Mouse (Mus musculus) right cerebral cortex, postnatal 25 days (tissue): ENCODE results near the gene Slco1c1.

ENCODE experiments used
- DNase-seq: peaks from one replicate; pipeline ENCODE4 v3.0.0; 2022

Gene Slco1c1

DNA sequence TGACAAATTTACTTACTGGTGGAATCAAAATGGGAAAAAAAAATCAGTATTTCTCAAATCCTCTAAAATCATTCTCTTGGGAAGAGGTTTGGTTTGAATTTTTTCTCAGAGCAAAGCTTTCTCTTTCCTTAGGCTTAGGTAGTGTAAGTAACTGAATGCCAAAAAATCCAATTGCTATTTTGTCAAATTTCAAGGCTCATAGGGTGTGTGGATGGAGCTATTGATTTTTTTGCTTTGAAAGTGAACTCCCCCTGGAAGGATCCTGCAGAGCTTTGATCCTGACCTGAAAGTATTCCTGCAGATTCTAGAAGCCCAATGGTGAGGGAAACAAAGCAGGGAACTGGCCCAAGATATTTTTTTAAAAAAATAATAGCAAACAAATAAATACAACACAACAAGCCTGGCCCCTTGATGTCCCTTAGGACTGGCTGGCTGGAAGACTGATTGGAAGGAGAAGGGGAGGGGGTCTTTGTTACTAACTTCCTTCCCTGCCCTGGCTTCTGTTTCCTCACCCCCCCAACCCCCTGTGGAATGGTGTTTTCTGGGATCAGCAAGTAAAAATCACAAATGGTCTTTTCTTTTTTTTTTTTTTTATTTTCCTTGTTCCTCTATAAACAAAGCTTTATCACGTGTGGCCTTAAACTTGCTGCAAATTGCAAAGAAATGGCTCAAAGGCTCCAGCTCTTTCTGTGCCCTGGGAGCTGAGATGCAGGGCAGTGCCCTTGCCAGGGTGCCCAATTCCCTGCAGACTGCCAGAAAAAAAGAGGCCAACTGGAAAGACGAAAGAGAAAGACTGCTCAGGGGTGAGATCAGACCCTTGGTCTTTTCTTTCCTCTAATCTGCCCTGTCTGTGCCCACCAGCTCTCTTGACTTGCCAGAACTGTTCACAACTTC is at the start of gene Slco1c1:
TSS of gene Slco1c1 (plus strand) at position 622 of the 894 bp plus-strand sequence.
- DNase-seq, result no peak

DNA sequence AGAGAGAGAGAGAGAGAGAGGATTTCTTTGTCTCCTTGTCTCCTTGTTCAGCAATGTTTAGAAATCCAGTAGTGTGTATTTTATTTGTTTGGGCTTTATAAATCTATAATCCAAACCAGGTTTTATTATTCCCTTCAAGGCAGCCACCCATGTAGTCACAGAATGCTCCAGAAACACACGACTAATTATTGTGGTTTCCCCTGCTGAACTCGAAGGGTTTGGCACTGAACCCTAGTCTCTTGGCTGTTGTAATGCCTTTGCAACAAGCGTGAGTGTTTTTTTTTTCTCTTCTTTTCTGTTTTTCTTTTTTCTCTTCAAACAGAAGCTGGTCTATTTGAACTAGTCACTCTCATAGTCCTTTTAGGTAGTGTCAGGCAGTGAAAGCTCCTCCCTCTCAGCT is 49.5 kb upstream of the Slco1c1 start:
- no peak for DNase-seq

DNA sequence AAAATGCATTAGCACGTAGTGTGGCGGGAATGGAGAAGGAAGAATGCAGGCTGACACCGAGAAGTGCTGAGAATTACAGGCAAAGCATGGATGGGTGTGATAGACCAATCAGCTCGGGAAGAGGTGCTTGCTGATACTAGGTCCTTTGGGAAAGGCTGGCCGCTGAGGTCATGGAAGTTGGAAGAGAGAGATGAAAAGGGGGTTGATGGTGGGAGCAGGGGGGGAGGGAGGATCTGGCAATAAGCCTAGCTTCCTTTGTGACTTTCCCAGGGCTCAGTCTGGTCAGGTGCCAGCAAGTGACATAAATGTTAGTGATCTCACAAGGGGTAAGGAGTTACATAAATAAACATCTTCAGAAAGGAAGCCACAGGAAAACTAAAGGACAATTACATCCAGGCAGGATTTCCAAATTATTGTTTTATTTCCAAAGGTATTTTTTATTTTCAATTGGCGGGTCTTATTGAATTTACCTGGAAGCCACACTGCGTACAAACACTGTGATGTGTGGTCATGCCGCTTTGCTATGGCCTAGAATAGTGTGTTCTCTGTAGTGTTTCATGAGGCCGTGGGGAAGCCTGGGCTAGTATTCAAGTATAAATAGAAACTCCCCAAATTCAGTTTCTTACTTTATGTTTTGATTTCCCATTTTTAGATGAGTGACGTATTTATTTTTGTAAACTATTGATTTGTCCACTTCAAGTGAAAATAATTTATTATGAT is 38.7 kb upstream of the Slco1c1 start:
- no peak for DNase-seq

DNA sequence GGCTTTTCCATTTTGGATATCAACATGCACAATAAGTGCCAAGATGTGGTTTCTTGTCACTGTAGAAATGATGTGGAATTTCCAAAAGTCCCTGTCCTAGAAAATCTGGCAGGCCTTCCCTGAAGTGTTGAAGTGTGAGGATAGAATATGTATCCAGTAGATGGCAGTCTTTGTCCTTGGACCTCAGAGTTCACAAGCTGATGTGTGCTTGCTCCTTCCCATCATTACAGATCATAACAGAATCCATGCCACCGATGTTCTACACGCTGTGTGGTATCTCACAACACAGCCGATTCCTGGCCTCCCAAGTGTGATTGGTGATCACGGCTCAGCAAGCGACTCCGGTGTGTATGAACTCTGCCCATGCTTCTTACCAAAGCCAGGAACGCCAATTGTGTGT is 36.9 kb upstream of the Slco1c1 start:
- DNase-seq, result no peak

DNA sequence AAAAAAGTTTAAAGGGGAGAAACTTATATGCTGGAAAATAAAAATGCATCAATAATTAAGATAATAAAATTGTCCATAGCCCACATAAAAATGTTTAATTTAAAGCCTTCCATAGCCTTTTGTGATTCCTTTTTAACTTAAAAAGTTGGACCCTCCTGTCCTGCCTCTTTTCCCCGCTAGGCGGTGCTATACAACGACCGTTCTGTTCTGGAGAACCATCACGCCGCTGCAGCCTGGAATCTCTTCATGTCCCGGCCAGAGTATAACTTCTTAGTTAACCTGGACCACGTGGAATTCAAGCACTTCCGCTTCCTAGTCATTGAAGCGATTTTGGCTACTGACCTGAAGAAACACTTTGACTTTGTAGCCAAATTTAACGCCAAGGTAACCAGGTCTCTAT is 35.5 kb upstream of the Slco1c1 start:
- DNase-seq, result no peak

DNA sequence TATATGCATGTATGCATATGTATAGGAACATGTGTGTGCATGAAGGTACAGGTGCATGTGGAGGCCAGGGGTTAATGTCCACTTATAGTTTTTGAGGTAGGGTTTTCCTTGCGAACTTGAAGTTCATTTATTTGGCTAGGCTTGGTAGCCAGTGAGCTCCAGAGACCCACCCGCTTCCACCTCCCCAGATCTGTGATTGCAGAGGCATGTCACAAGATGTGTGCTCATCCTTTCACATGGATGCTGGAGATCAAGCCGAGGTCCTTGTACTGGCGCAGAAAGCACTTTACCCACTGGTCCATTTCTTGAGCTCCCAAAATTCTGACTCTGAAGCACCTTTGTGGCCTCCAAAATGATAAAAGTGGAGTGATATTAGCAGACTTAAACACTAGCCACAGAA is 29.3 kb upstream of the Slco1c1 start:
- no peak for DNase-seq

DNA sequence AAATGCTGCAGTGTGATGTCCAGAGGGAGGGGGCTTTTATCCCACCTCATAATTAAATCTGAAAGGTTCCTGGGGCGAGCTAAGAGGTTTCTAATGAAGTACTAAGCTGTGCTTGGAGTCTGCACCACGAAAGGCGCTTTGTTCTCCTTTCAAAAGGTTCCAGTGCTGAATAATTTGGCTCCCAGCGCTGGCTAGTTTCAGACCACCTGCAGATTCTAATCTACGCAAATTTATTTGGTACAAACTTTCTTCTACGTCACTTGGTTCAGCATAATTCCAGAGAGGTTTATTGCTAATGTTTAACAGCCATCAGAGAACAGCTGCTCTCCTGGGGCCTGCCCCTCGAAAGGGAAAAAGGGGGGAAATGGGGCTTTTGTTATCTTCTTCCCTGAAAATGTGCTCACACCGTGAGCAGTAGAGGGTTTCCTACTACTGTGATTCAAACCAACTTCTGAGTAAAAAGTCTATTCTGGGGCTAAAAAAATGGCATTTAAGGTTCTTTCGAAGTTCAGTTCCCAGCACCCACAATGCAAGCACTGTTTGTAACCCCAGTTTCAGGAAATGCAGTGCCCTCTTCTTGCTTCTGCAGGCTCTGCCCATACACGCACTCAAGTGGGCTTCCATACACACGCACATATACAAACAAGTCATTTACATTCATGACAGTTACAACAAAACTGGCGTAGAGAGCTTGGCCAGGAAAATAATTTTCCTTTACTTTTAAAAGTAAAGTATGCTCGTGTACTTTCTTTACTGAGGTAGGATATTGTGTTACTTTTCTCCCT is 28.3 kb upstream of the Slco1c1 start:
- no peak for DNase-seq

DNA sequence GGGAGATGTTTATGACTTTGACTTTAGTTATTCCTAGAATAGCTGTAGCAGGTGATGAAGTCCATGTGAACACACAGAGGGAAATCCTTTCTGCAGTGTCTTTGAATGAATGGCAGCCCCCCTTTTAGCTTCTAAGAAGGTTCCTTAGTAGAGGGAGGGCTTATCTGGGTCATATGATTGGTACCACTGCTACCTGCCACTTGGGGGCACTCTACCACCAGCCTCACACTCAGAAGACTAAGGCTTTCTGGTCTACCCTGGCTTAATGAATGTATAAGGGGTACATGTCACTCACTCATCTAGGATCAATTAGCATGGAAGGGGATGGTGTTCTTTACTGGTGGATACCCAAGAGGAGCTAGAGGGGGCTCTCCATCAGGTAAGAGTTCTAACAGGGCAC is 24.7 kb upstream of the Slco1c1 start:
- DNase-seq, result no peak

DNA sequence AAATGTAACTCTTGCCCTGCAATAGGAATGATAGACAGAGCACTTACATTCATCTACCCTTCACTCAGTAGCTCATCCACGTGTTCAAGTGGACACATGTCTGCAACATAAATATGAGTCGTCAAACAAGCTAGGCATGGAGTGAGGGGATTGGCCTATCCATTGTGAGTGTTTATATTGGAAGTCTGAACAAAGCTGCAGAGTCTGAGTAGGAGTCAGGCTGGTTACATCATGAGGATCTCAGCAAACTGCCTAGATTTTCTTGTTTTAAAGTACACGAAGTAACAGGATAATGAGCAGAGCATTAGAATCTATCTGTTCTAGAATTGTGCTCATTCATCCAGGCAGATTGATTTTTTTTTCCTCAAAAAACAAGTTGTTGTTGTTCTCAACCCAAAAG is 23.0 kb upstream of the Slco1c1 start:
- no peak for DNase-seq

DNA sequence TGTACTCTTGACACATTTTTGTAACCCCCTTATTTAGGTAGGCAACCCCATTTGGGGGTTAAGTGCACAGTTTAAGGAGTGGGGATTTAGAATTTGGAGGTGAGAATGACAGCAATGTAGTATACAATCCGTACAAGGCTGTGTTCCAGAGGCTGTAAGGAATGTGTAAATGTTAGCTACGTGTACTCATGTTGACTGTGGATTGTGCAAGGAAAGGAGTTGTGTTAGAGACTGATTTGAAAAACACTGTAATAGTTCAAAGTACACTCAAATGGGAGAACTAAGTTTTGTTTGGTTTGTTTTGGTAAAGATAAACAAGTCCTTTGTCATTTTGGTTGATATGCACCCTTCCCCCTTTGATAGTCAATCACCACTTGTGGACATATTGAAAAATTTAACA is 1.6 kb upstream of the Slco1c1 start:
- no peak for DNase-seq

DNA sequence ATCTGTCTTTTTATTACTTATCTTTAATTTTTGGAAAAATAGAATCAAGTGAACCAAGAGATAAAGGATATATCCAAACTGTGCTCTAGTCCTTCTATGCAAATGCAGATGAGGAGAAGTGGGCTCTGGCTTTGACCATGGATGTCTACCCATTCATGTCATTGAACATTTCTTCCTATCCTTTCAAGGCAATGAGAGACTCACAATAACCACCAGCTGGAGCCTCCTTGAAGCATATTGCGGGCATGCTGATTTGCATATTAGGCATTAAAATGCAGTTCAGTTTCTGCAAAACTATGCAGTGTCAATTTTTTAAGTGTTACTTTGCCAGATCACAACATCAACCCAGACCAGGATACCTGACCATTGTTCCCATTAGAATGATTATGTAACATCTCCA is 1.6 kb downstream of the Slco1c1 start:
- DNase-seq, result no peak

DNA sequence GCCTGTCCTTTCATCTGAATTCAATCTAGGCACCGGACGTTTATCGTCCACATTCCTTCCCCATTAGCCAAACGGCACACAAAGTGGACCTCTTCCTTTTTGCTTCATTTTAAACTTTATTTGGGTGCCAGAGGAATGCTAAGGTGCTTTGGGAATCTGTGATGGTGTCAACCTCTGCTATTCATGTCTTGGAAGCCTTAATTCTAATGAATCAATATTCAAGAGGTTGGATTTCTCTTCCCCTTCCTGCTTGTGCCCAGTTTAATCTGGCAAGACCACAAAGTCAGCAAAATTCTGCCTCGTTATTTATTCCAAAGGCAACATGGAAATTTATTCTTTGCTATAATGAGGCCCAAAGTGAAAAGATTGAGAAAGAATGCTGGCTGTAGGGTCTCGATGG is 6.7 kb downstream of the Slco1c1 start:
- DNase-seq, result no peak

DNA sequence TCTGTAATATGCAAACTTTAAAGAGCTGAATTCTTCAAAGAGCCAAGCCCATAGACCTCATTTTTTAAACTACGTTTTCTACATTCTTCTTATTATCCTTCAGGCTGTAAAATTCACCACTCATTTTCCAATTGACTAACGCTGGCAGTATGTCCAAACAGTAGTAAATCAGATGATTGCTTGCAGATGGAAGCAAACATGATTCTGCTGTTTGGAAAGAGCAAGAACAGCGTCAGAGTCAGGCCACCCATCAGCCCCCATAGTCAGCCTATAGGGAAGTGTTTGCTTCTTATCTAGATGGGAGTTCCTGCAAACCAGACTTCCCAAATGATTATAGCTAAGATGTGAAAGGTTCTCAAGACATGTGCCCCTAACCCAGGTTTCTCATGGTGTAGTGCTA is 13.1 kb downstream of the Slco1c1 start:
- DNase-seq, result no peak

DNA sequence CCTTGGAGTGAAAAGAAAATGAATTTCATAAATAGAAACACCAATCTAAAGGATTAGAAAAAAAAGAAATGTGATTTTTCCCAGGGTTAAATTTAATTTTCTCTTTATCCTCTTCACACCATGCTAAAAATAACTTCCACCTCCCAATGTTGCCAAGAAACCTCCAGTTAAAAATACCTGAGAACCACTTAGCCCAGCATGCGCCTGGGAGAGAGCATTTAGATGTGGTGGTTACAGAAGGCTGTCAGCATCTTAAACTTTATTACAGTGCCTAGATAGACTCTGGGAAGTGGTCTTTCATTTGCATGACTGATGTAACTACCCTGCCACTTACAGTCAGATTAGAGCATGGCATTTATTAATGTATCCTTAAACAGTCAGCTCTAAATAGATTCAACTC is 17.0 kb downstream of the Slco1c1 start:
- DNase-seq, result no peak

DNA sequence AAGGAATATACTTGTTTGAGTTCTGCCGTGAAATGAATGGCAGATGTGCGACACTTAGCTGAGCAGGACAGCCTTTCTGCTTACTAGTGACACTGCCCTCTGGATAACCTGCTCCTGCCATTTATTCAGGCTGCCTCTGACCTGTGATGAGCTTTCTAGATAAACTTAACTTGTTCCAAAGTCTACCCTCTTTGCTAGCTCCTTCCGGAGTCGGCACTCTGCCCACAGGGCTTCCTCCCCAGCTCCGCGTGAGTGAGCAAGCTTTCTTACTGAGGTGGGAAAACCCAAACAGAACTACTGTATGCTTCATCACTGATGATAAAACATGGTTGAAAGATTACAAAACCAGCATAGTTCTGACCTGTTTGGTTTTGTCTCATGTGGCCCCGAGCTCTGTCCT is 19.2 kb downstream of the Slco1c1 start:
- DNase-seq, result no peak

DNA sequence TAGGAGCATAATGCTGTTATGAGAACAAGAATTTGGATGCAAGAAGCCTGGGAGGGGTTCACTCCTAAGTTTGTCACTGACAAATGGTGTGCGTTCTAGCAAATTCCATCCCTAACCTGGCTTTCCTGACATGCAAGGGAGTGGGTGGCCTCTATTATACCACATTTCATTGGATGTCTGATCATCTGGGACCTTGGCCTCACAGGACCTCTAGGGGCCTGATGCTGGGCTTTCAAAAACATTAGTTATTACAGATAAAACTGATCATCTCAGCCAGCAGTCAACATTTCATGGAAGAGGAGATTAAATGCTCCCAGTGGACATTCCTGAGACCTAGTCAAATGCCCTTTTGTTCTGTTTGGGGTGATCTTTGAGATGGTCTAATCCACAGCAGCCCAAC is 34.0 kb downstream of the Slco1c1 start:
- no peak for DNase-seq

DNA sequence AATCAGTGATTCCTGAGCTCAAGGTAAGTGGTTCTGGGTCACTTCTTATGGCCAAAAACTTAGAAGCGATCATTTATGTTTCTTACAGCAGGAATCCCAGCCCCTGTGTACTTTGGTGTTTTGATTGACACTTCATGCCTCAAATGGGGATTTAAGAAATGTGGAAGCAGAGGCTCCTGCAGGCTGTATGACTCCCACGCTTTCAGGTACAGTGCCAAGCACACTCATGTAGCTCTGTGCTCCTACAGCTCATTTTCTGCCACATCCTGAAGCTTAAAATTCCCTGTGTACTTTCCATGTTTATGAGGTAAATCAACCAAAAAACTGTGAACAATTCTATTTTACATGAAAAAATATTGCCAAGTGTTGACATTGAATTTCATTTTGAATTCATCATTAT is 43.2 kb downstream of the Slco1c1 start:
- DNase-seq, result no peak

DNA sequence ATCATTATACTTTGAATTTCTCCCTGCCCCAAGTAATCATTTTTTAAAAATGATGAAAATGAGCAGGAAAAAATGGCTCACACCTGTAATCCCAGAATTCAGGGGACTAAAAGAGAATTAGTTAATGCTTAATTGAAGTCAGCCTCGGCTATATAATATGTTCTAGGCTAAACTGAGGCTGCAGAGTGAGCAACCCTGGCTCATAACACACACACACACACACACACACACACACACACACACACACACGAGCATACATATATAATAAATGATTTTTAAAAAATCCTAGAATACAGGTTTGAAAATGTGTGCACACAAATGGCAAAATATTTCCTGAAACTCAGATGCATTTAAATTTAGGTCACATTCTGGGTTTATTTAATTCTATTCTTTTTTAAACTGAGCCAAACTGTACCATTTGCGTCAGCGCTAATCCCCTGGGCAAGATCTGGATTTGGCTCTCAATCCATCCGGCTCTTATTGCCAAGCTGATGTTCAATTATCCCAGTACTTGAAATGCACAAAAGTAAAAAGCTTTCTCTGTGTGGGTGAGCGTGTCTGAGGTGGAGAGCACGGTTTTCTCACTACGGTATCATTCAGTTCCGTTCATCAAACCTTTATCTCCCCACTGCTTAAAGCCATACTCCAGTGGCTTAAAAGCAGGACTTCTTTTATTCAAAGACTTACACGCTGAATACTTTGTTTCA is 43.8 kb downstream of the Slco1c1 start:
- DNase-seq, result peak; percentile 5

DNA sequence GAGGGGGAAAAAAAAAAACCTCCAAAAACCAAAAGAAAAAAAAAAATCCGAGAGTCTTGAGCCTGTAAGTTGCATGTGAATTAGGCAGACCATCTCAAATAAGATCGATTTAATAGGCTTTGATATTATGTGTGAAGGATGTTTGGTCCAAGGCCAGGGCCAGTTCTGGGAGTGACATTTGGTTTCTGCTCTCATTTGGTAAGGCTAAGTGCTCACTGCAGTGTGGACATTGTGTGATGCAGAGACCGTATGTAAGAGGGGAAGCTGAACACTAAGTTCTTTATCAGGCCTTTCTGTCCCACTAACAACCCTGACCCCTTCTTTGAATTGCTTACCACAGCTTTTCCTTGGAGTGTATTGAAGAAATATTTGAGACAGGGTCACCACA is 44.4 kb downstream of the Slco1c1 start:
- no peak for DNase-seq

DNA sequence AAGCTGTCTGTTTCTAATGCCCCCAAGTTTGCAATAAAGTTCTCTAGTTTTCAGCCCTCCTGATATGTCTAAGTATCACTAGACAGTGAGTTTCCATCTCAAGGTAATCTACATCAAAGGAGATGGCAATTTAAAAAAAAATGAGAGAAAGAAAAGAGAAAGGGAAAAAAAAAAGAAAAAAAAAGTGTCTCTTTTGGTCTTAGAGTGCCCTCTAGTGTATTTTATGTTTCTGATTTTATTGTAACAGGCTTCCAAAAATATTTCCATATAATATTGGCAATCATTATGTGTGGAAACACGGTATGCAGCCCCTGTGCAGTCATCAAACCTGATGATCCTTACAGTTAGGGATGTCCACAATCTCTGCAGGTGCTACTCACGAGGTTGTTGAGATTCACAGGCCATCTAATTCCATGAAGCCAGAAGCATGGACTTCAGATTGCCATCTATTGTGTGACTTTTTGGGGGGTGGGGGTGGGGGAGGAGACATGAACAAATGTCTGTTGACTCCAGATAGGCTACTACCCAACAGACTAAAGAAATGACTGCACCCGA is 52.6 kb downstream of the Slco1c1 start:
- no peak for DNase-seq

DNA sequence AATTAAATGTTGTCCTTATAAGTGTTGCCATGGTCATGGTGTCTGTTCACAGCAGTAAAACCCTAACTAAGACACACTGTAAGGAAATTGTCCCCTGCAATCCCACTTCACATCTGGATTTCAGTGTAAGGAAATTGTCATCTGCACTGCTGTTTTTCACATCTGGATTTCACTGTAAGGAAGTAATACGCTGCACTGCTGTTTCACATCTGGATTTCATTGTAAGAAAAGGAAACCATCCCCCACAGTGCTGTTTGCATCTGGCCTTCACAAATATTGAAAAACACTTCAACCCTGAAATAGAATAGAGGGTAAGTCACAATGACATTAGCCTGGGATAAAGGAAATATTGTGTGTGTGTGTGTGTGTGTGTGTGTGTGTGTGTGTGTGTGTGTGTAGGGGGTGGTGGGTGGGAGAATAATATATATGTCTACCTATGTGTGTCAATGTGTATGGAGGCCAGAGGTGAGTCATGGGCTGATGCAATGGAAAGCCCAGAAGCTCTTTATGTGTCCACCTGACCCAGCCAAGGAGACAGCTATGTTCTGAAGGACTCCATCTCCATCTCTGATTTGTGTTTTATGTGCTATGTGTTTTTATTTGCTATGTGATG is 60.7 kb downstream of the Slco1c1 start:
- no peak for DNase-seq

DNA sequence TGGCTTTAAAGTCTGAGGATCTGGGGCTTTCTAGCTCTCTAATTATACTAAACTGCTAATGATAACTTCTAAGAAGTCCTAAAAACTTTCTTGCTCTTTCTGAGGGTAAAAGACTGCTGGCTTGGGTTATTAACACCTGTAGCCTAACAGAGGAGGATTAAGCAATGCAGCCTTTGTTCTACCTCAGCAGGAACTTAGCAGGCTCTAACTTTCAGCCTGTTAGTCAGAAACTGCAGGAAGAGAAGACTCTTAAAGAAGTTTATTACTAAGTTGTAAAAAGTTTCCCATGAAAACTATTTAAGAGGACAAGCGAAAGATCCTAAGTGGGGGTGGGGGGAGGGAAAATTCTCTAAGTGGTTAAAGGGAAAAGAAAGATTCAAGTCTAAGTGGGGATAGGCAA is 65.8 kb downstream of the Slco1c1 start:
- no peak for DNase-seq
